Mouse (Mus musculus) telencephalon, adult 2 months (tissue): ENCODE data around the gene Pcdh7.
"Not testable (repeated sequence)": the region's sequence is repeated elsewhere in the genome, so short reads cannot be mapped to it uniquely, and the experiment has no call there.

Experiments
- DNase-seq: peaks from one replicate; pipeline ENCODE4 v3.0.0-alpha.2; 2011; ENCODE audit warnings: low read depth, low spot score

The Pcdh7 gene

DNA sequence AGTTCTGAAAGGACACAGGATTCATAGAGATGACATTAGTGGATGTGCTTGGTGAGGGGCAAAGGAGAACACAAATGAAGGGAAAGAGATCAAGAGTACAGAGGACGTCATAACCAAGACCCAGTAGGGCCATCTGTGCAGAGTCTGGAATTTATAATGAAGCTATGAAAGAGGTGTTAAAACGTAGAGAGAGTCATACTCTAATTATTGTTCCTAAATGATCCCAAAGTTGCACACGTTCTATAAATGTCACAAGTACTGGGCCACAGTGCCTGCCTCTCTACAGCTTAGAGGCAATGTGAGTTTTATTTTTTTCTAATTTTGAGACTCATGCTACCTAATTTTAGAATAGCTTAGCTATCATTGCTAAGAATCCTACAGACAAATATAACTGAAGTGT, 400.1 kb downstream of the Pcdh7 start:
- DNase-seq = peak; percentile 18

DNA sequence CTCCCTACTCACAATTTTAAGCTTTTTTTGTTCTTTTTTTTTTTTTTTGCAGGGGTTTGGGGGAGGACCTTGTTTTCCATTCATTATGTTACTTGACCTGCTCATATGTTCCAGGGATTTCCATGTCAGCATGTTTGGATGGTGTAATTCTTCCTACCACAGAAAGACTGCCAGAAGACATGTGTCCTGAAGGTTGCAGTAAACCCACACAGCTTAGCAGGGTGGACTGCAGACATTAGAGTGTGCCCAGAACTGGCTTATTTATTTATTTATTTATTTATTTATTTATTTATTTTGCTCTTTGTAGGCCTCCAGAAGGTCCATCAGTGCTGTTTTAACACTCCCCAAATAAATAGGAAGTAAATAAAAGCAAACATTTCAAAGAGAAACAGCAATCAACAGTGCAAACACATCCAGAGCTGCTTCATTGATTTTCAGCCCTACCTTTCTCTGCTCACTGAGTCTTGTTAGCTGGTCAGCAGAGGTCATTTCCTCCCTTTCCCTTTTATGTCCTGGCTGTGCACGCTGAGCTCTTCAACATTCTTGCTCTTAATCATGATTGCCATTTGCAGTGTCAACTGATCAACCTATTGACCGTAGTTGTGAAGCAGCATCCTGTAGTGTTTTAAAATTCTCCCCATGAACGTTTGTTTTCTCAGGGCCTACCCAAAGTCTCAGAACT, 401.3 kb downstream of the Pcdh7 start:
- DNase-seq = no peak

DNA sequence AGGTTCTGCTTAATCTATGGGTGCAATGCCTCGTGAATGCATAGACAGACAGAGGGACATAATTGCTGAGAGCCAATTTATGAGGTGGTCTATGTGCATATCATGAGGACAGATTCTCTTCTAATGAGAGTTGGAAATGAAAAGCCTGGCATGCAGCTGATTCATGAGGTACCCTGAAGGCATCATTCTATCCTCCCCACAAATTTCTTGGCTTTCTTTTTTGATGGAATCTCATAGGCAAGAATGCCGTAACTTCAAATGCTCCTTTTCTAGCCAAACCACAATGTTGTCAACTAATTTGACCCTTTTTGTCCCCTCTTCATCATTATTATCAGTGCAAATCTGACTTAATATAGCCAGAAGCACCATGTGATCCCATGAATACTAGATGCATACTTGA, 426.1 kb downstream of the Pcdh7 start:
- no peak for DNase-seq

DNA sequence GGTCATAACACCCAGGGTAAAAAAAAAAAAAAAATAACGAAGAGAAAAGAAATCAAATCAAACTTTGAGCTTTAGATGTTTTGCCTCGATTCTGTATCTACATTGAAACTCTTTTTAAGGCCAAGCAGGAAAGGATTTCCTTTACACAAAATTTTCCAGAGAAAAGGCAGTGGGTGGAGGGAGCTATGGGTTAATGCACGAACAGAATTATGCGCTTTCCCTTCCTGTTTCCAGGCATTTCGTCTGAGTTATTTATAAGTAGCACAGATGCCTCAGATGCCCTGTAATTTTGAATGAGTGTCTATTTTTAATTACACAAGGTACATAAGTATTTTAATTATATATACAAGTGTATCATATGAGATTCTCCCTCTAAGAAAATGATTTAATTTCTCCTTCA, 436.2 kb downstream of the Pcdh7 start:
- peak; percentile 32 for DNase-seq

DNA sequence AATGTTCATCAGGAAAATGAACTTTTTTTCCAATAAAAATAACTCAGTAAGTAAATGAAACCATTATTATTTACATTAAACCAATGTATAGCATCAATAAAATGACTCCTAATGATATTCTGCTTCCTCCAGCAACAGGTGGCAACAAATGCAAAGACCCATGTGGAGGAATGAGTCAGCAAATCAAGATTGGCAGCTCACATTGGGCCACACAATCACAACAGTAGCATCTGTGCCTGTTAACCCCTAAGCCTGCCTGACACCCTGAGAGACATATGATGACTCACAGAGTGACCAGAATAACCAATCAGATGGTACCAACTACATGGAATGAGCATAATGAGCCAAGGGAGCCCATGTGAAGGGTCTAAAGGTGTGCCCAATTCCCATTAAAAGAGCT, 454.5 kb downstream of the Pcdh7 start:
- DNase-seq = no peak

DNA sequence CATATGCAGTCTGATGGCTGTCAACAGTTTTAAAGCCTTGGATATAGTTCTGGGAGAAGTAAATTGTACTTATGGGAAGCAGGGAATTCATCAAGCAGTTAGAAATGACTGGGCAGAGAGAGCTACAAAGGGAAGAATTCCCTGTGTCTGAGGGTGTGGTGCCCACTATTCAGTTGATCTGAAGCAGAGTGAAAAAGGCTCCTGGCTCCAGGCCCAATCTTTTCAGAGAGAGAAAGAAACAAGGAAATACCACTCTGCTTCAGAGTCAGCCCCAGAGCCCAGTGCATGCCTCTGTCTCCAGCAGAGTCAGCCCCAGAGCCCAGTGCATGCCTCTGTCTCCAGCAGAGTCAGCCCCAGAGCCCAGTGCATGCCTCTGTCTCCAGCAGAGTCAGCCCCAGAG, 456.6 kb downstream of the Pcdh7 start:
- not testable (repeated sequence) for DNase-seq

DNA sequence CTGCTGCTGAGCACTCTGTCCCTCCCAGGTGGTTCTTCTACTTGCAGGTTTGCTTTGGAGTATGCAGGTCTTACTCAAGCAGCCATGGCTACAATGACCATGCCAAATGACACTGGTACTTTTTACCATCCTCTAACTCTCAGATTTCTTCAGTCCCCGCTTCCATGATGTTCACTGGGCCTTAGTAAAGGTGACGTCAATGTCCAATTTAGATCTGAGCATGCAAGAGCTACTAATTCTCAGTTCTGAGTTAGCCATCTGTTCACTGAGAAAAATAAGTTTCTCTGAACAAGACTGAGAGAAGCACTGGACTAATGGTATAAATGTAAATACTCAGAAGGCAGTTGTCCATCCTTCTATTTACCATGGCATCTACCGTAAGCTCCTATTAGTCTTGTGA, 457.8 kb downstream of the Pcdh7 start:
- peak; percentile 54 for DNase-seq
